Mouse (Mus musculus): ENCODE data around the gene Mindy4. TPM values are rescaled to one million over a fixed set of nuclear protein-coding genes. Genes with fewer than 3 reads are reported as not detected.
A peak's percentile ranks its signal among the peaks of the same experiment; 100 is the strongest.

Mindy4 gene
- 7.2 and 9.9 TPM in 2 replicates for polyA plus RNA-seq (2012; rRNA removed)

- TF ChIP-seq POLR2A (IDR thresholded peaks at IDR 0.05; ENCODE audit: extremely low read depth, insufficient read depth, low read length) (peak; percentile 48; the same call in 1 of the 2 replicates), CTCF (IDR thresholded peaks at IDR 0.05; ENCODE audit: extremely low read depth, insufficient read depth, low read length) (no peak)
- no peaks in the 10 kb centered on the region; the same call in 1 of the 2 replicates for H3K4me1 ChIP-seq (ENCODE audit: control insufficient read depth, insufficient read depth, low read length)
- peak within 1 kb of the TSS; percentile 71 for H3K27ac ChIP-seq (ENCODE audit: insufficient read depth, low read length)
- H3K4me3 ChIP-seq (ENCODE audit: insufficient read depth, low read length), result peak within 1 kb of the TSS; percentile 51
These were observed at the start of gene Mindy4 for GRCm38 (mm10) chr6:55202913-55203910. Mindy4 (plus strand) TSS chr6:55203383.

DNA sequence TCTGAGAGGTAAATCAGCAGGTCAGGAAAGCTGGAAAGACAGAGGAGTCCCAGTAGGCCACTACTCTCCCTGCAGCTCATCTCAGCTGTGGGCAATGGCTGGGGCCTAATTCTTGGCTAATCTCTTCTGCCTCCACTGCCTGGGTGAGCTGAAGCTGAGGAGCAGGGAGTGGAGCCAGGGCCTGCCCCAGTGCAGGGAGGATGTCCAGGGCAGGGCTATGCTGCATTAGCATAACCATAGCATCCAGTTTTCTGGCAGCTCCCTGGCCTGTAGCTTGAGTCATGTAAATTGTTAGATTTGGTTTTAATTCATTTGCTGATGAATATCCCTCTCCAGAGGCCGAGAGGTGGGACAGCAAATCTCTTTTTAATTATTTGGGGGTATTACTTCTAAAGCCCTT, 43.9 kb upstream of the Mindy4 start:
- H3K27ac ChIP-seq (ENCODE audit: insufficient read depth, low read length), result no peak overlapping the region
- H3K4me3 ChIP-seq (ENCODE audit: insufficient read depth, low read length), result no peak overlapping the region
- no peaks in the 10 kb centered on the region for H3K4me1 ChIP-seq (ENCODE audit: control insufficient read depth, insufficient read depth, low read length)
- TF ChIP-seq POLR2A (IDR thresholded peaks at IDR 0.05; ENCODE audit: extremely low read depth, insufficient read depth, low read length), result no peak
- no peak for TF ChIP-seq CTCF (IDR thresholded peaks at IDR 0.05; ENCODE audit: extremely low read depth, insufficient read depth, low read length)

DNA sequence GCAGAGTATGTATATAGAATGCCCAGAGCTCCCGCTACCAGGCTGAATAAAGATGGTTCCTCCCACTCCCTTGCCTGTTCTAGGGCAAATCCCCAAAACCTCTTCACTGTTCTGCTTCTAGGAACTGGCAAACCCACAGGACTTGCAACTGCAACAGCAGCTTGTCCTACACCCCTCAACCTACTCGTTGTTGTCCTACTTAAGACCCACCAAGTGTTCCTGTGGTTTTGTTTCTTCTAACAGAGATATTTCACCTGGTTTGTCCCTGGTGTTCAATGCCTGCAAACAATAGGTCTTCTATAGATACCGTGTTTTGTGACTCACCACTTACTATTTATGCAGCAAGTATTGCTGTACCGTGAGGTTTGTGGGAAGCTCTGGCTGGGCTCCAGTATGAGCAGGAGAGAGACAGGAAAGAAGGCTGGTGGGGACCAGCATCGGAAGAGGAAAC, 41.8 kb upstream of the Mindy4 start:
- Histone ChIP-seq H3K4me3 (ENCODE audit: insufficient read depth, low read length) (no peak overlapping the region), H3K4me1 (ENCODE audit: control insufficient read depth, insufficient read depth, low read length) (no peaks in the 10 kb centered on the region), H3K27ac (ENCODE audit: insufficient read depth, low read length) (0 out of 2 replicates have a peak overlapping the region, but pooled peaks have one; percentile 12)
- TF ChIP-seq POLR2A (IDR thresholded peaks at IDR 0.05; ENCODE audit: extremely low read depth, insufficient read depth, low read length) (no peak), CTCF (IDR thresholded peaks at IDR 0.05; ENCODE audit: extremely low read depth, insufficient read depth, low read length) (no peak)

GRCm38 (mm10) chr6:55163046-55163584, 40.1 kb upstream of the Mindy4 start:
- TF ChIP-seq CTCF (IDR thresholded peaks at IDR 0.05; ENCODE audit: extremely low read depth, insufficient read depth, low read length) (no peak), POLR2A (IDR thresholded peaks at IDR 0.05; ENCODE audit: extremely low read depth, insufficient read depth, low read length) (no peak)
- Histone ChIP-seq H3K4me3 (ENCODE audit: insufficient read depth, low read length) (no peak overlapping the region), H3K4me1 (ENCODE audit: control insufficient read depth, insufficient read depth, low read length) (no peaks in the 10 kb centered on the region), H3K27ac (ENCODE audit: insufficient read depth, low read length) (no peak overlapping the region)

- Histone ChIP-seq H3K4me3 (ENCODE audit: insufficient read depth, low read length) (no peak overlapping the region), H3K4me1 (ENCODE audit: control insufficient read depth, insufficient read depth, low read length) (no peaks in the 10 kb centered on the region), H3K27ac (ENCODE audit: insufficient read depth, low read length) (no peak overlapping the region)
- TF ChIP-seq CTCF (IDR thresholded peaks at IDR 0.05; ENCODE audit: extremely low read depth, insufficient read depth, low read length), result peak; percentile 98
- no peak for TF ChIP-seq POLR2A (IDR thresholded peaks at IDR 0.05; ENCODE audit: extremely low read depth, insufficient read depth, low read length)
These were observed 36.3 kb upstream of the Mindy4 start for GRCm38 (mm10) chr6:55166777-55167463.

DNA sequence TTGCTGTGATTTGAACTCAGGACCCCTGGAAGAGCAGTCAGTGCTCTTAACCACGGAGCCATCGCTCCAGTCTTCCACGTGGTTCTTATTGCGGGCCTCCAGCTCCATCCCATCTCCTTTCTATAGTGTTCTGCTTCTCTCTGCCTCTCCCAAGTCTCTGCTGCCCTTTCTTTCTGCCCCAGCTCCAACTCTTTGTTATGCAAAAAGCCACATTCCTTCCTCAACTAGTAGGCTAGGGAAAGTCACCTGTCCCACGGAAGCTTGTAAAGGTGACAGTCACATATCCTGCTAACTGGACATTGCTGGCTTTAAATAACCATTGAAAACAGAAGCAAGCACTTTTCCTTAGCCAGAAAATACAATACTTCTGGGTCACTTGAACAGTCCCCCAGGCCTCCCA, 33.4 kb upstream of the Mindy4 start:
- TF ChIP-seq POLR2A (IDR thresholded peaks at IDR 0.05; ENCODE audit: extremely low read depth, insufficient read depth, low read length) (no peak), CTCF (IDR thresholded peaks at IDR 0.05; ENCODE audit: extremely low read depth, insufficient read depth, low read length) (no peak)
- no peak overlapping the region for H3K4me3 ChIP-seq (ENCODE audit: insufficient read depth, low read length)
- H3K27ac ChIP-seq (ENCODE audit: insufficient read depth, low read length), result no peak overlapping the region
- no peaks in the 10 kb centered on the region for H3K4me1 ChIP-seq (ENCODE audit: control insufficient read depth, insufficient read depth, low read length)

- TF ChIP-seq POLR2A (IDR thresholded peaks at IDR 0.05; ENCODE audit: extremely low read depth, insufficient read depth, low read length), result no peak
- TF ChIP-seq CTCF (IDR thresholded peaks at IDR 0.05; ENCODE audit: extremely low read depth, insufficient read depth, low read length), result peak; percentile 37
These were observed 31.5 kb upstream of the Mindy4 start for GRCm38 (mm10) chr6:55171638-55172037.

DNA sequence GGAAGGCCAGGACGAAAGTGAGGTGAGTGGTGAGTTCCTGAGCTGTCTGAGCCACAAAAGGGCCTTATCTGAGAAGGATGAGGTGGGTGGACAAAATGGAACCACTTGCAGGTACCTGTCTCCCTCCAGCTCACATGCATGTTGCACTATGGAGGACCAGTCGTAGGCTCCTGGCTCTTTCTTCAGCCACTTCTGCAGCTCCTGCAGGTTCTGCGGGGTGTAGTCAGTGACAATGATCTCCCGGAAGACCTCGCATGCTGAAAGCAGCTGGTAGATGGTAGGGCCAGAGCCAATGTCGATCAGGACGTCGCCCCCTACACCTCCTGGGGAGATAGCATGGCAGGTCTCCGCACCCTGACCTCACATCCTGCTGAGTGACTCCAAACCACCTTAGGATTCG, 30.0 kb upstream of the Mindy4 start:
- TF ChIP-seq POLR2A (IDR thresholded peaks at IDR 0.05; ENCODE audit: extremely low read depth, insufficient read depth, low read length) (no peak), CTCF (IDR thresholded peaks at IDR 0.05; ENCODE audit: extremely low read depth, insufficient read depth, low read length) (no peak)

More at GRCm38 (mm10) chr6:55171638-55172037, 31.5 kb upstream of the Mindy4 start:
- Histone ChIP-seq H3K4me3 (ENCODE audit: insufficient read depth, low read length) (no peak overlapping the region), H3K4me1 (ENCODE audit: control insufficient read depth, insufficient read depth, low read length) (no peaks in the 10 kb centered on the region), H3K27ac (ENCODE audit: insufficient read depth, low read length) (no peak overlapping the region)

DNA sequence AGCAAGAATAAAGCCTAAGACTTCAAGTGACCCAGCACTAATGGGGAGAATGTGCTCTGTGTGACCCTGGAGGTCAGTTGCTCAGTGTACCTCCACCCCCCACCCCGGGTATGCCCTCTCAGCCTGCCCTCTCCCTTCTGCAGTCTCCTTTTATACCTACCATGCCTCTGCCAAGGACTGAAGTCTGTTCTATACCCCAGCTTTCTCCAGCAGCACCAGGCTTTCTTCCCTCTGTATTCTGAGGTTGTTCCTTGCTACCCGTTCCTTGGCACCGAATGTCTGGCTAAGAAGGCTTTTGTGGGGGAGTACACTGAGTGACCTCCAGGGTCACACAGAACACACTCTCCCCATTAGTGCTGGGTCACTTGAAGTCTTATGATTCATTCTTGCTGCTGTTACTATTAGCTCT, 29.2 kb upstream of the Mindy4 start:
- TF ChIP-seq CTCF (IDR thresholded peaks at IDR 0.05; ENCODE audit: extremely low read depth, insufficient read depth, low read length) (no peak), POLR2A (IDR thresholded peaks at IDR 0.05; ENCODE audit: extremely low read depth, insufficient read depth, low read length) (no peak)
- H3K27ac ChIP-seq (ENCODE audit: insufficient read depth, low read length), result no peak overlapping the region
- H3K4me3 ChIP-seq (ENCODE audit: insufficient read depth, low read length), result no peak overlapping the region
- no peaks in the 10 kb centered on the region for H3K4me1 ChIP-seq (ENCODE audit: control insufficient read depth, insufficient read depth, low read length)

More for the DNA sequence above, 30.0 kb upstream of the Mindy4 start:
- Histone ChIP-seq H3K4me1 (ENCODE audit: control insufficient read depth, insufficient read depth, low read length) (no peaks in the 10 kb centered on the region), H3K27ac (ENCODE audit: insufficient read depth, low read length) (no peak overlapping the region), H3K4me3 (ENCODE audit: insufficient read depth, low read length) (no peak overlapping the region)
